In the genomic region with DNA sequence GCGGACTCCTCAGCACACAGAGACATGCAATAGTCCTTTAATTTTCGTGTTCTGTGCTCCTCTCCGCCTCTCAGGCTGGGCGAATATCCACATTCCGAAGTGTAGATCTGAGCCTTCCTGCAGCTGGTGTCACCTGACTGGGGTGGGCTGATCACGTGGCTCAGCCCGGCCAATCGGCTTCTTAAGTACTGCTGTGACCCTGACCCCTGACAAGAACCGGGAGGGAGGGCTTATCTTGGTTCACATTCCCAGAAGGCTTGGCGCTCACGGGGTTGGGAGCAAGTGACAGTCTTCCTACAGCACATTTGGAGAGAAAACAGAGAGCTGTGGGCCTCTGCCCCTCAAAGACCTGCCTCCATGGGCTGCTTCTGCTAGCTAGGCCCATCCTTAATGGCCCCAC, we compare ENCODE assay signal across 24 mouse cellular contexts. TPM values are rescaled to one million over a fixed set of nuclear protein-coding genes. Genes with fewer than 3 reads are reported as not detected.
A peak's percentile ranks its signal among the peaks of the same experiment; 100 is the strongest.
DNase-seq lines count a peak whose midpoint lies in the region; ATAC-seq and TF ChIP-seq lines count a peak whose summit lies in the region.
"Had no signal": no experiment of that assay in that cellular context is flagged by ENCODE, and none has a peak within 500 bp of the region (broad histone marks: within the 10 kb centered on the region; RNA-seq: fewer than 3 reads in every experiment).

No protein-coding gene starts in this region.

- no peak for TF ChIP-seq POLR2A in testis, adult 2 months (IDR thresholded peaks at IDR 0.05; ENCODE audit: control insufficient read depth, low read depth, low read length)

- TF ChIP-seq CTCF in testis, adult 2 months (IDR thresholded peaks at IDR 0.05; ENCODE audit: control insufficient read depth, insufficient read depth, insufficient replicate concordance, low read depth, low read length) = no peak

- H3K4me3 ChIP-seq in forebrain, embryonic 15.5 days = no peak overlapping the region
- no peak overlapping the region for H3K4me3 ChIP-seq in forebrain, embryonic 10.5 days
- peak overlapping the region; percentile 20 for H3K4me3 ChIP-seq in testis, adult 2 months (ENCODE audit: control insufficient read depth, low read depth, low read length)
- H3K4me3 ChIP-seq in embryonic facial prominence, embryonic 15.5 days (replicated peaks) = no peak overlapping the region
- H3K4me3 ChIP-seq: limb, embryonic 13.5 days; midbrain, embryonic 12.5 days; myocyte; neural tube, embryonic 15.5 days had no signal

- H3K9ac ChIP-seq in forebrain, embryonic 15.5 days (replicated peaks) = no peak overlapping the region
- H3K9ac ChIP-seq in embryonic facial prominence, embryonic 15.5 days = no peak overlapping the region
- H3K9ac ChIP-seq: limb, embryonic 13.5 days; midbrain, embryonic 12.5 days; neural tube, embryonic 15.5 days had no signal

- peaks cover 17% of the 10 kb centered on the region for H3K4me1 ChIP-seq in forebrain, embryonic 15.5 days
- peaks cover 28% of the 10 kb centered on the region for H3K4me1 ChIP-seq in forebrain, embryonic 10.5 days
- H3K4me1 ChIP-seq in testis, adult 2 months (ENCODE audit: control insufficient read depth, insufficient read depth, low read length) = peaks cover 8% of the 10 kb centered on the region
- H3K4me1 ChIP-seq in embryonic facial prominence, embryonic 15.5 days = peaks cover 12% of the 10 kb centered on the region

- H3K27me3 ChIP-seq in forebrain, embryonic 15.5 days = no peaks in the 10 kb centered on the region
- H3K27me3 ChIP-seq in forebrain, embryonic 10.5 days (ENCODE audit: poor library complexity, severe bottlenecking) = no peaks in the 10 kb centered on the region
- H3K27me3 ChIP-seq in testis, adult 2 months (ENCODE audit: control insufficient read depth, insufficient read depth, low read length) = no peaks in the 10 kb centered on the region
- H3K27me3 ChIP-seq in embryonic facial prominence, embryonic 15.5 days = no peaks in the 10 kb centered on the region
- H3K27me3 ChIP-seq: limb, embryonic 13.5 days; midbrain, embryonic 12.5 days; neural tube, embryonic 15.5 days; Patski had no signal

- 70% methylated on average over 11 of the region's 11 CpGs for WGBS in forebrain, embryonic 15.5 days
- WGBS in forebrain, embryonic 10.5 days = 64% methylated on average over 11 of the region's 11 CpGs
- 66% methylated on average over 11 of the region's 11 CpGs for WGBS in embryonic facial prominence, embryonic 15.5 days

- H3K36me3 ChIP-seq in forebrain, embryonic 15.5 days = no peaks in the 10 kb centered on the region
- H3K36me3 ChIP-seq in forebrain, embryonic 10.5 days (replicated peaks) = no peaks in the 10 kb centered on the region
- no peaks in the 10 kb centered on the region for H3K36me3 ChIP-seq in testis, adult 2 months (ENCODE audit: control insufficient read depth, insufficient read depth, low read length)
- H3K36me3 ChIP-seq in embryonic facial prominence, embryonic 15.5 days = no peaks in the 10 kb centered on the region
- H3K36me3 ChIP-seq: limb, embryonic 13.5 days; midbrain, embryonic 12.5 days; neural tube, embryonic 15.5 days had no signal

- no peak for DNase-seq in forebrain, embryonic 10.5 days (ENCODE audit: extremely low spot score, low spot score)
- no peak for DNase-seq in testis, postnatal 10 days (ENCODE audit: low spot score)
- DNase-seq in right cerebral cortex, postnatal 36 days (ENCODE audit: low spot score in 2 of 2) = no peak
- DNase-seq in right cerebral cortex, adult 2 months (ENCODE audit: low spot score in 2 of 2) = no peak
- DNase-seq: cerebellum, adult 8-10 months; gastrocnemius, postnatal 10 days; kidney, adult 11 months; kidney, postnatal 25 days; lung, adult 2 months; right cerebral cortex, postnatal 4 days; thymus, postnatal 25 days had no signal

- H3K27ac ChIP-seq in forebrain, embryonic 15.5 days (replicated peaks) = 0 out of 2 replicates have a peak overlapping the region, but pooled peaks have one; percentile 14
- no peak overlapping the region for H3K27ac ChIP-seq in forebrain, embryonic 10.5 days
- H3K27ac ChIP-seq in testis, adult 2 months (ENCODE audit: control insufficient read depth, insufficient read depth, low read depth, low read length) = no peak overlapping the region
- 0 out of 2 replicates have a peak overlapping the region, but pooled peaks have one; percentile 29 for H3K27ac ChIP-seq in embryonic facial prominence, embryonic 15.5 days (replicated peaks)
- H3K27ac ChIP-seq: hindbrain, postnatal 0 days; limb, embryonic 13.5 days; macrophage; midbrain, embryonic 12.5 days; neural tube, embryonic 15.5 days had no signal

- H3K4me2 ChIP-seq in forebrain, embryonic 15.5 days (replicated peaks) = no peak overlapping the region
- H3K4me2 ChIP-seq in embryonic facial prominence, embryonic 15.5 days (replicated peaks) = no peak overlapping the region
- H3K4me2 ChIP-seq: limb, embryonic 13.5 days; midbrain, embryonic 12.5 days; neural tube, embryonic 15.5 days had no signal

- no peak for ATAC-seq in forebrain, embryonic 15.5 days (replicated peaks)
- ATAC-seq in embryonic facial prominence, embryonic 15.5 days (ENCODE audit: insufficient number of reproducible peaks, low FRiP score, low TSS enrichment, low read depth) = no peak
- no peak for ATAC-seq in granulocyte monocyte progenitor cell, adult 5-6 weeks (replicated peaks; ENCODE audit: poor library complexity, severe bottlenecking)
- ATAC-seq: hindbrain, postnatal 0 days; Patski had no signal

- H3K9me3 ChIP-seq in forebrain, embryonic 15.5 days = no peaks in the 10 kb centered on the region
- no peaks in the 10 kb centered on the region for H3K9me3 ChIP-seq in forebrain, embryonic 10.5 days
- H3K9me3 ChIP-seq in embryonic facial prominence, embryonic 15.5 days (replicated peaks) = no peaks in the 10 kb centered on the region
- H3K9me3 ChIP-seq: limb, embryonic 13.5 days; midbrain, embryonic 12.5 days; neural tube, embryonic 15.5 days had no signal

RNA-seq across cellular contexts. Expression of gene Gucy2d, which starts 16.7 kb away (rescaled TPM):
- not detected in 2 replicates for polyA plus RNA-seq in forebrain, embryonic 15.5 days (2015; fragmentation: Nextera tagmentation; extraction: Ambion mirVana)
- polyA plus RNA-seq in forebrain, embryonic 10.5 days (2016; fragmentation: Nextera tagmentation; extraction: Ambion mirVana) = not detected in 2 replicates
- polyA plus RNA-seq in testis, adult 2 months (2012; rRNA removed) = 8.7 and 9.8 TPM in 2 replicates
- polyA plus RNA-seq in embryonic facial prominence, embryonic 15.5 days (2015; fragmentation: Nextera tagmentation; extraction: Ambion mirVana) = 0.11 TPM in 1 of 2 replicates, not detected in the other
- total RNA-seq in granulocyte monocyte progenitor cell, adult 5-6 weeks (2014; fragmentation: Nextera tagmentation) = not detected in 2 replicates
- not detected in 2 replicates for total RNA-seq in granulocyte monocyte progenitor cell, adult 5-6 weeks (2017)
- total RNA-seq: adrenal gland, postnatal 4 days; gastrocnemius, postnatal 10 days; hindbrain, postnatal 0 days had no signal
- polyA plus RNA-seq: cortical plate, adult 2 months; limb, embryonic 13.5 days; macrophage; midbrain, embryonic 12.5 days; myocyte; Patski had no signal

Comparison
In these comparisons a context has a peak if more than half of its experiments do, and no peak if none do; other contexts are left out.
1. H3K27ac ChIP-seq: peak in forebrain, embryonic 15.5 days (single experiment) and embryonic facial prominence, embryonic 15.5 days (single experiment); none in forebrain, embryonic 10.5 days (single experiment) and testis, adult 2 months (single experiment).